Mouse (Mus musculus): ENCODE measurements around the gene Vmn2r43. TPM values are rescaled to one million over a fixed set of nuclear protein-coding genes. Genes with fewer than 3 reads are reported as not detected.

Gene Vmn2r43
- polyA plus RNA-seq (2015; fragmentation: Illumina TruSeq; extraction: RNeasy Lipid Tissue Mini Kit (QIAGEN cat#74804); ENCODE audit: insufficient read depth, low read depth, low replicate concordance), result not detected

GRCm38 (mm10) chr7:8260499-8260898, at the start of gene Vmn2r43:
Gene Vmn2r43, minus strand, starts transcription at chr7:8260599.

GRCm38 (mm10) chr7:8200220-8200619, 60.2 kb downstream of the Vmn2r43 start, which contains the start of gene Vmn2r42:
Gene Vmn2r42, minus strand, starts transcription at chr7:8200320.

Other genes starting within 250 kb of the Vmn2r43 start
- gene Vmn2r41, start 98.9 kb downstream of the Vmn2r43 start, polyA plus RNA-seq (2015; fragmentation: Illumina TruSeq; extraction: RNeasy Lipid Tissue Mini Kit (QIAGEN cat#74804); ENCODE audit: insufficient read depth, low read depth, low replicate concordance), result not detected
- gene Vmn2r42, start 60.3 kb downstream of the Vmn2r43 start, polyA plus RNA-seq (2015; fragmentation: Illumina TruSeq; extraction: RNeasy Lipid Tissue Mini Kit (QIAGEN cat#74804); ENCODE audit: insufficient read depth, low read depth, low replicate concordance), result not detected
- gene Vmn2r44, start 122.7 kb upstream of the Vmn2r43 start, polyA plus RNA-seq (2015; fragmentation: Illumina TruSeq; extraction: RNeasy Lipid Tissue Mini Kit (QIAGEN cat#74804); ENCODE audit: insufficient read depth, low read depth, low replicate concordance), result not detected
- gene Vmn2r45, start 228.5 kb upstream of the Vmn2r43 start, polyA plus RNA-seq (2015; fragmentation: Illumina TruSeq; extraction: RNeasy Lipid Tissue Mini Kit (QIAGEN cat#74804); ENCODE audit: insufficient read depth, low read depth, low replicate concordance), result not detected